Mouse (Mus musculus): ENCODE measurements around the gene Olfr281. TPM values are rescaled to one million over a fixed set of nuclear protein-coding genes. Genes with fewer than 3 reads are reported as not detected.
"Not testable (repeated sequence)": the region's sequence is repeated elsewhere in the genome, so short reads cannot be mapped to it uniquely, and the experiment has no call there.

Gene Olfr281
- polyA plus RNA-seq, 1 experiment from 2014 or later: not detected

DNA sequence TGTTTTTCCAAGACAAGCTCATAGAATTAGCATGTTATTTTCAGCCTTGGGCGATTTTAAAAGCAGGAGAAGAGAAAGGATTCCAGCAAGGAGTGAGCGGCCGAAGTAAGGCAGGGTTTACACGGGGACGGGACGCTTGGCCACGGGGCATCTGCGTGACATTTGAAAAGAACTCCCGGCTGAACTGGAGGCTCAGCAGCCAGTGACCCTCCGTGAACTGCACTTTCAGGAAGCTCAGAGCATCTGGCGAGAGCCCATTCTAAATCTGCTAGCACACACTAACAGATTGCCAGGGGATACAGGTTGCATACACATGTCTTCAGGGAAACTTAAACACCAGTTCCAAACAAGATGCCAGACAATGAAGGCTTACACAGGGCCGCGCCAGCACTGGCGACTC is 28.1 kb upstream of the Olfr281 start:
- H3K9ac ChIP-seq (ENCODE audit: low read depth, low read length): no peak overlapping the region
- no peak overlapping the region for H3K27ac ChIP-seq (ENCODE audit: low read depth, low read length)
- H3K4me3 ChIP-seq (ENCODE audit: low read depth, low read length): no peak overlapping the region
- WGBS: 65% methylated on average over 14 of the region's 14 CpGs
- no peaks in the 10 kb centered on the region for H3K9me3 ChIP-seq (ENCODE audit: control insufficient read depth, low read length)
- ATAC-seq (ENCODE audit: low FRiP score): no peak
- no peaks in the 10 kb centered on the region for H3K27me3 ChIP-seq (ENCODE audit: control insufficient read depth, insufficient read depth, low read length)
- no peaks in the 10 kb centered on the region for H3K4me1 ChIP-seq (replicated peaks; ENCODE audit: control insufficient read depth, insufficient read depth, low read length)
- no peaks in the 10 kb centered on the region for H3K36me3 ChIP-seq (ENCODE audit: control insufficient read depth, insufficient read depth, low read length)
- no peak for DNase-seq (ENCODE audit: low spot score)
- H3K4me2 ChIP-seq (replicated peaks; ENCODE audit: low read depth, low read length): no peak overlapping the region

- H3K9ac ChIP-seq (ENCODE audit: low read depth, low read length): no peak overlapping the region
- no peak overlapping the region for H3K4me2 ChIP-seq (replicated peaks; ENCODE audit: low read depth, low read length)
- H3K4me1 ChIP-seq (replicated peaks; ENCODE audit: control insufficient read depth, insufficient read depth, low read length): no peaks in the 10 kb centered on the region
- H3K36me3 ChIP-seq (ENCODE audit: control insufficient read depth, insufficient read depth, low read length): no peaks in the 10 kb centered on the region
- ATAC-seq (ENCODE audit: low FRiP score): no peak
- no peak overlapping the region for H3K4me3 ChIP-seq (ENCODE audit: low read depth, low read length)
- H3K9me3 ChIP-seq (ENCODE audit: control insufficient read depth, low read length): no peaks in the 10 kb centered on the region
- DNase-seq (ENCODE audit: low spot score): no peak
- 78% methylated on average over 6 of the region's 6 CpGs for WGBS
- H3K27ac ChIP-seq (ENCODE audit: low read depth, low read length): no peak overlapping the region
- H3K27me3 ChIP-seq (ENCODE audit: control insufficient read depth, insufficient read depth, low read length): no peaks in the 10 kb centered on the region
These were observed 27.6 kb upstream of the Olfr281 start for GRCm38 (mm10) chr15:98424753-98425152.

DNA sequence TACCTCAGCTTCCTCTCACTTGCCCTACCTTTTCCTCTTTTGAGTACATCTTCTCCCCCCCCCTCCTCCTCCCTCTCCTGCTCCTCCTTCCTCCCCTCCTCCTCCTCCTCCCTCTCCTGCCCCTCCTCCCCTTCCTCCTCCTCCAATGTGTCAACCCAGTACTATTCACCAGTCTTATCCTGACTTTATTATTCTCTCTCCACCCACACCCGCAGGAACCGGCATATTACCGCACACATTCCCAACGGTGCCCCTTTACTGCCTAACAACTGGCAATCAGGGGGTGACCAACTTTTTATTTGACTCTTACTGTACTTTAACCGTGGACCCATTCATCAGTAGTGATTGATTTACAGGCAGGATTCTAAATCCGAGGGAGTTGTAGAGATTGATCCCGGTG is 27.2 kb upstream of the Olfr281 start:
- no peak for DNase-seq (ENCODE audit: low spot score)
- Histone ChIP-seq H3K27ac (ENCODE audit: low read depth, low read length) (no peak overlapping the region), H3K4me1 (replicated peaks; ENCODE audit: control insufficient read depth, insufficient read depth, low read length) (no peaks in the 10 kb centered on the region), H3K9me3 (ENCODE audit: control insufficient read depth, low read length) (no peaks in the 10 kb centered on the region), H3K4me3 (ENCODE audit: low read depth, low read length) (no peak overlapping the region), H3K36me3 (ENCODE audit: control insufficient read depth, insufficient read depth, low read length) (no peaks in the 10 kb centered on the region), H3K9ac (ENCODE audit: low read depth, low read length) (no peak overlapping the region), H3K4me2 (replicated peaks; ENCODE audit: low read depth, low read length) (no peak overlapping the region), H3K27me3 (ENCODE audit: control insufficient read depth, insufficient read depth, low read length) (no peaks in the 10 kb centered on the region)
- 85% methylated on average over 7 of the region's 7 CpGs for WGBS
- ATAC-seq (ENCODE audit: low FRiP score): no peak

DNA sequence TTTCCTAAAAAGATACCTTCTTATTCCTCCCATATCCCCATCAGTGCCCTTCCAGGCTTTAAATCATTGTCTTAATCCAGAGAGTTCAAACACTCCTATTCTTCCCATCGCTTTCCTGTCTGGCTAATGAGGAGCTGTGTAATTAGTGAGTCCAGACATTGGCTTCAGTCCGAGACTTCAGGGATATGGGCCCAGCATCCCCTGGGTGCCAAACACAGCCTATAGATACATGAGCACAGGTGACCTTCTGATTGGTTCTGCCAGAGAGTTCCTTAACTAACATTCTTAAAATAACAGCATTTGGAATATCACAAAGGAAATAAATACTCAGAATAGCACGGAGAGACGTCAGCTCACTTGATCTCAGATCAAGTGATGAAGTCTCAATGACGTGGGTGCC is 21.5 kb upstream of the Olfr281 start, which contains the start of gene Olfr282:
TSS of gene Olfr282 (plus strand) at position 301 of the 400 bp plus-strand sequence.
- ATAC-seq (ENCODE audit: low FRiP score); H3K9me3 ChIP-seq (ENCODE audit: control insufficient read depth, low read length); H3K4me1 ChIP-seq (replicated peaks; ENCODE audit: control insufficient read depth, insufficient read depth, low read length); H3K4me3 ChIP-seq (ENCODE audit: low read depth, low read length); H3K27me3 ChIP-seq (ENCODE audit: control insufficient read depth, insufficient read depth, low read length); H3K36me3 ChIP-seq (ENCODE audit: control insufficient read depth, insufficient read depth, low read length); H3K4me2 ChIP-seq (replicated peaks; ENCODE audit: low read depth, low read length); DNase-seq (ENCODE audit: low spot score); H3K9ac ChIP-seq (ENCODE audit: low read depth, low read length); H3K27ac ChIP-seq (ENCODE audit: low read depth, low read length): not testable (repeated sequence)
- WGBS: 87% methylated on average over 5 of the region's 5 CpGs

DNA sequence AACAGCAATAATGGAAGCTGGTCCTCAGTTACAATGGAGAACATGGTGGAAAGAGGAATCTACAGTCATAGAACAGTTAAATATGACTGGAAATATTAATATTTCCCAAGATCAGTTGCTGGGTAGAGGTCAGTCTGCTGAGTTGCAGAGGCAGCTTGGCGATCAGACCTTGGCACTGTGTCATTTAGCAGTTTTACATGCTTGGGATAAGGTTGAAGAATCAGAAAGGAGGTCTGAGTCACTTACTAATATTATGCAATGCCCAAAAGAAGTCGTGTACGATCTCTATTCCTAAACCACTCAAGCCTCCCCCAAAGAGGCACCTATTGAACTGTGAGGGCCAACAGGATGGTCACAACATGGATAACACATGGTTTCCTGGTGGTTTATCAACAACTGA is 7.8 kb upstream of the Olfr281 start:
- Histone ChIP-seq H3K4me2 (replicated peaks; ENCODE audit: low read depth, low read length) (no peak overlapping the region), H3K27ac (ENCODE audit: low read depth, low read length) (no peak overlapping the region), H3K9ac (ENCODE audit: low read depth, low read length) (no peak overlapping the region), H3K9me3 (ENCODE audit: control insufficient read depth, low read length) (no peaks in the 10 kb centered on the region), H3K36me3 (ENCODE audit: control insufficient read depth, insufficient read depth, low read length) (no peaks in the 10 kb centered on the region), H3K4me3 (ENCODE audit: low read depth, low read length) (no peak overlapping the region), H3K27me3 (ENCODE audit: control insufficient read depth, insufficient read depth, low read length) (no peaks in the 10 kb centered on the region), H3K4me1 (replicated peaks; ENCODE audit: control insufficient read depth, insufficient read depth, low read length) (no peaks in the 10 kb centered on the region)
- 79% methylated on average over 3 of the region's 3 CpGs for WGBS
- DNase-seq (ENCODE audit: low spot score) (no peak), ATAC-seq (ENCODE audit: low FRiP score) (no peak)

DNA sequence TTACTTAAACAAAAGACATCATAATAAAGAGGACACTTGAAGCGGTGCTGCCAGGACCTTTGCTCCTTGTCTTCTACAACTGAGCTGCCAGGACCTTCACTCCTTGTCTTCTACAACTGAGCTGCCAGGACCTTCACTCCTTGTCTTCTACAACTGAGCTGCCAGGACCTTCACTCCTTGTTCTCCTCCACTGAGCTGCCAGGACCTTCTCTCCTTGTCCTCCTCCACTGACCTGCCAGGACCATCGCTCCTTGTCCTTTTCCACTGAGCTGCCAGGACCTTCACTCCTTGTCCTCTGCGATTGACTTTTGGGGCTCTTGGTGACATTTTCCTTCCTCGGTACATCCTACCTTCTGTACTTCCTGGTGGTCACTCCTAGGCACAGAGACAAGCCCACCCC is 3.9 kb upstream of the Olfr281 start:
- no peaks in the 10 kb centered on the region for H3K36me3 ChIP-seq (ENCODE audit: control insufficient read depth, insufficient read depth, low read length)
- peak; percentile 18 for DNase-seq (ENCODE audit: low spot score)
- no peaks in the 10 kb centered on the region for H3K27me3 ChIP-seq (ENCODE audit: control insufficient read depth, insufficient read depth, low read length)
- H3K9ac ChIP-seq (ENCODE audit: low read depth, low read length): no peak overlapping the region
- no peak overlapping the region for H3K4me2 ChIP-seq (replicated peaks; ENCODE audit: low read depth, low read length)
- ATAC-seq (ENCODE audit: low FRiP score): no peak
- 58% methylated on average over 4 of the region's 4 CpGs for WGBS
- no peaks in the 10 kb centered on the region for H3K9me3 ChIP-seq (ENCODE audit: control insufficient read depth, low read length)
- no peak overlapping the region for H3K27ac ChIP-seq (ENCODE audit: low read depth, low read length)
- H3K4me1 ChIP-seq (replicated peaks; ENCODE audit: control insufficient read depth, insufficient read depth, low read length): no peaks in the 10 kb centered on the region
- H3K4me3 ChIP-seq (ENCODE audit: low read depth, low read length): no peak overlapping the region

DNA sequence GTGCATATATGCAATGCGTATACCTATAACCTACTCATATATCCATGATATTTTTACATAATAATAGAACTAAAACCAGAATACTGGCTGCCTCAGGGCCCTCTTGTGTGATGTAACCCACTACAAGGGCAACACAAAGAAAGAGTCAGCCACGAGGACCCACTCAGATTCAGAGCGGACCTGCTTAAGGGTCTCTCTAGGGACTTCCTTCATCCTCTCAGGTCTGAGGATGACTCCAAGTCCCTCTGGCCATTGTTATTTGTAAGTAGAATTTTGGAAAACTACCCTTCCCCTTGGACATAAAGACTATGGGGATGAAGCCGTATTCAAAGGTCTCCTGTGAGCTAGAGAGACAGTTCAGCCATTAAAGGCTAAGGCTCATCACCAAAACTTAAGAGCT is 17.2 kb downstream of the Olfr281 start, which contains the start of gene OR5BS1P:
TSS of gene OR5BS1P (plus strand) at position 301 of the 400 bp plus-strand sequence.
- no peaks in the 10 kb centered on the region for H3K36me3 ChIP-seq (ENCODE audit: control insufficient read depth, insufficient read depth, low read length)
- H3K4me1 ChIP-seq (replicated peaks; ENCODE audit: control insufficient read depth, insufficient read depth, low read length): no peaks in the 10 kb centered on the region
- no peaks in the 10 kb centered on the region for H3K9me3 ChIP-seq (ENCODE audit: control insufficient read depth, low read length)
- no peak within 1 kb of the TSS for H3K27ac ChIP-seq (ENCODE audit: low read depth, low read length)
- H3K4me3 ChIP-seq (ENCODE audit: low read depth, low read length): no peak within 1 kb of the TSS
- DNase-seq (ENCODE audit: low spot score) (no peak), ATAC-seq (ENCODE audit: low FRiP score) (no peak)
- 94% methylated on average over 4 of the region's 4 CpGs for WGBS
- no peak within 1 kb of the TSS for H3K9ac ChIP-seq (ENCODE audit: low read depth, low read length)
- H3K4me2 ChIP-seq (replicated peaks; ENCODE audit: low read depth, low read length): no peak within 1 kb of the TSS
- H3K27me3 ChIP-seq (ENCODE audit: control insufficient read depth, insufficient read depth, low read length): no peaks in the 10 kb centered on the region

DNA sequence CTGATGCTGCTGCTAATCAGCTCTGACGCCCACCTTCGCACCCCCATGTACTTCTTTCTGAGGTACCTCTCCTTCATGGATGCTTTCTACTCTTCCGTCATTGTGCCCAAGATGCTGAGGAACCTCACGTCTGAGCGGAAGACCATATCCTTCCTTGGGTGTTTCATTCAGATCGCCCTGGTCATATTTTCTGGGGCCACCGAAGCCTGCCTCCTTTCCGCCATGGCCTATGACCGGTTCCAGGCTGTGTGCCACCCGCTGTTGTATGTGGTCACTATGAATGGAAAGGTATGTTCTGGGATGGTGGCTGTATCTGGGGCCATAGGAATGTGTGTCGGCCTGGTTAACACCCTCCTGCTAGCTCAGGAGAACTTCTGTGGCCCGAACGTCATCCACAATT is 19.2 kb downstream of the Olfr281 start:
- Histone ChIP-seq H3K27me3 (ENCODE audit: control insufficient read depth, insufficient read depth, low read length) (no peaks in the 10 kb centered on the region), H3K27ac (ENCODE audit: low read depth, low read length) (no peak overlapping the region), H3K4me2 (replicated peaks; ENCODE audit: low read depth, low read length) (no peak overlapping the region), H3K9ac (ENCODE audit: low read depth, low read length) (no peak overlapping the region), H3K36me3 (ENCODE audit: control insufficient read depth, insufficient read depth, low read length) (no peaks in the 10 kb centered on the region), H3K4me1 (replicated peaks; ENCODE audit: control insufficient read depth, insufficient read depth, low read length) (no peaks in the 10 kb centered on the region), H3K4me3 (ENCODE audit: low read depth, low read length) (no peak overlapping the region), H3K9me3 (ENCODE audit: control insufficient read depth, low read length) (no peaks in the 10 kb centered on the region)
- ATAC-seq (ENCODE audit: low FRiP score) (no peak), DNase-seq (ENCODE audit: low spot score) (no peak)
- 87% methylated on average over 13 of the region's 13 CpGs for WGBS

DNA sequence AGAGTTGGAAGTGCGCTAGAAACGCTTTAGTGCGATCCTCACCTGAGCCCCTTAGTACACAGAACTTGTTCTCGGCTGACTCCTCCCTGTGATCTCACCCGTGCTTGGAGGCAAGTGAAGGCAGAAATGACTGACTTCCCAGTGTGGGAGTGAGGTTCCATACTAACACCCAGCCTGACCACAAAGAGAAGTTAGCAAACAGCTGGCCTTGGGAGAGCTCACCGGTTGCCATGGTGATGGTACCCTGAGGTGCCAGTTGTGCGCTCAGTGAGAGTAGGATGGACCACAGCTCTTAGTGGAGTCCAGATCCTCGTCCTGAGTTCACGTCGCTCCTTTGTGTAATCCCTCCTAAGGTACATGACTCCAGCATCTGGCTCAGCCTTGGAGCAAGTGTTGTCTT is 22.6 kb downstream of the Olfr281 start:
- H3K27ac ChIP-seq (ENCODE audit: low read depth, low read length): no peak overlapping the region
- no peaks in the 10 kb centered on the region for H3K4me1 ChIP-seq (replicated peaks; ENCODE audit: control insufficient read depth, insufficient read depth, low read length)
- no peak overlapping the region for H3K9ac ChIP-seq (ENCODE audit: low read depth, low read length)
- no peak for ATAC-seq (ENCODE audit: low FRiP score)
- WGBS: 81% methylated on average over 10 of the region's 10 CpGs
- no peaks in the 10 kb centered on the region for H3K36me3 ChIP-seq (ENCODE audit: control insufficient read depth, insufficient read depth, low read length)
- no peak overlapping the region for H3K4me3 ChIP-seq (ENCODE audit: low read depth, low read length)
- H3K27me3 ChIP-seq (ENCODE audit: control insufficient read depth, insufficient read depth, low read length): no peaks in the 10 kb centered on the region
- no peak overlapping the region for H3K4me2 ChIP-seq (replicated peaks; ENCODE audit: low read depth, low read length)
- H3K9me3 ChIP-seq (ENCODE audit: control insufficient read depth, low read length): no peaks in the 10 kb centered on the region
- DNase-seq (ENCODE audit: low spot score): no peak

Data from hindbrain, embryonic 11.5 days (tissue).